Mouse (Mus musculus) stomach, postnatal 0 days (tissue): Measurements from ENCODE around the gene Calr. TPM values are rescaled to one million over a fixed set of nuclear protein-coding genes. Genes with fewer than 3 reads are reported as not detected.

ENCODE experiments used
- ATAC-seq: fragments of 200-750 bp; cut with Nextera tagmentation; 2 replicates; pipeline ENCODE4 v1.8.0; 2017; ENCODE audit not compliant: low FRiP score, low TSS enrichment
- DNase-seq: peaks from one replicate; pipeline ENCODE4 v3.0.0-alpha.2; 2016; ENCODE audit warnings: low spot score
- H3K27ac ChIP-seq: fragments of 300-500 bp; sonication (generic); replicated peaks from 2 replicates; pipeline ENCODE4 v1.5.1; 2014; ENCODE audit warnings: mild to moderate bottlenecking, control low read depth
- H3K27me3 ChIP-seq: fragments of 300-500 bp; sonication (generic); 2 replicates; pipeline ENCODE4 v1.6.1; 2014; ENCODE audit warnings: low read length; ENCODE audit not compliant: control insufficient read depth, insufficient read depth
- H3K36me3 ChIP-seq: fragments of 300-500 bp; sonication (generic); 2 replicates; pipeline ENCODE4 v1.6.1; 2014; ENCODE audit warnings: low read length, mixed read lengths; ENCODE audit not compliant: control insufficient read depth, insufficient read depth
- H3K4me1 ChIP-seq: fragments of 300-500 bp; sonication (generic); replicated peaks from 2 replicates; pipeline ENCODE4 v1.6.1; 2014; ENCODE audit warnings: antibody characterized with exemption; ENCODE audit not compliant: control insufficient read depth, insufficient read depth
- H3K4me2 ChIP-seq: fragments of 300-500 bp; sonication (generic); replicated peaks from 2 replicates; pipeline ENCODE4 v1.6.1; 2014; ENCODE audit warnings: low read depth, mild to moderate bottlenecking, control low read depth, moderate library complexity
- H3K4me3 ChIP-seq: fragments of 300-500 bp; sonication (generic); 2 replicates; pipeline ENCODE4 v1.5.1; 2014; ENCODE audit warnings: low read depth, low read length, control low read depth
- H3K9ac ChIP-seq: fragments of 300-500 bp; sonication (generic); 2 replicates; pipeline ENCODE4 v1.6.1; 2014; ENCODE audit warnings: mild to moderate bottlenecking, low read length, control low read depth, mixed read lengths
- H3K9me3 ChIP-seq: fragments of 300-500 bp; sonication (generic); 2 replicates; pipeline ENCODE4 v1.6.1; 2016; ENCODE audit warnings: low read length; ENCODE audit not compliant: control insufficient read depth
- CTCF ChIP-seq: IDR thresholded peaks from 2 replicates; pipeline ENCODE4 v1.5.1; 2016; ENCODE audit warnings: antibody characterized with exemption, low read depth, mild to moderate bottlenecking, moderate library complexity
- EP300 ChIP-seq: optimal IDR thresholded peaks from 2 replicates; pipeline ENCODE3; 2016; ENCODE audit warnings: antibody characterized with exemption
- WGBS: fragments of 180-500 bp; shearing (Covaris S2); extraction: QIAGEN DNeasy Blood & Tissue Kit; methylation state at CpG from one replicate; pipeline ENCODE4 v1.1.7; 2014; 5-methylcytosine and 5-hydroxymethylcytosine counted together
- polyA plus RNA-seq: library from polyadenylated mRNA; unstranded; fragments of >200 nt; fragmentation: Nextera tagmentation; extraction: Ambion mirVana; gene quantifications from 2 replicates; pipeline ENCODE4 v1.2.1, GENCODE M21; 2015

Calr gene
- polyA plus RNA-seq, 1 experiment from 2014 or later, result 537 TPM

- H3K27me3 ChIP-seq, result no peaks in the 10 kb centered on the region
- 41% methylated on average over 10 of the region's 10 CpGs for WGBS
- H3K36me3 ChIP-seq, result peaks cover 22% of the 10 kb centered on the region
- ATAC-seq (no peak), DNase-seq (peak; percentile 12)
- H3K4me2 ChIP-seq, result no peak overlapping the region
- H3K4me1 ChIP-seq, result no peaks in the 10 kb centered on the region
- TF ChIP-seq CTCF (no peak), EP300 (no peak)
- no peak overlapping the region; the same call in 1 of the 2 replicates for H3K27ac ChIP-seq
- no peaks in the 10 kb centered on the region for H3K9me3 ChIP-seq
- no peak overlapping the region for H3K9ac ChIP-seq
- H3K4me3 ChIP-seq, result no peak overlapping the region
These were observed 11.6 kb downstream of the Calr start for GRCm38 (mm10) chr8:84834866-84835855.

GRCm38 (mm10) chr8:84834002-84834865 lies 12.5 kb downstream of the Calr start:
- ATAC-seq (no peak), DNase-seq (peak; percentile 14)
- Histone ChIP-seq H3K36me3 (peaks cover 22% of the 10 kb centered on the region), H3K4me3 (no peak overlapping the region), H3K27me3 (no peaks in the 10 kb centered on the region), H3K27ac (no peak overlapping the region; the same call in 1 of the 2 replicates), H3K9ac (no peak overlapping the region), H3K4me2 (no peak overlapping the region), H3K9me3 (no peaks in the 10 kb centered on the region), H3K4me1 (no peaks in the 10 kb centered on the region)
- TF ChIP-seq EP300 (no peak), CTCF (no peak)
- WGBS, result 80% methylated on average over 19 of the region's 19 CpGs

DNA sequence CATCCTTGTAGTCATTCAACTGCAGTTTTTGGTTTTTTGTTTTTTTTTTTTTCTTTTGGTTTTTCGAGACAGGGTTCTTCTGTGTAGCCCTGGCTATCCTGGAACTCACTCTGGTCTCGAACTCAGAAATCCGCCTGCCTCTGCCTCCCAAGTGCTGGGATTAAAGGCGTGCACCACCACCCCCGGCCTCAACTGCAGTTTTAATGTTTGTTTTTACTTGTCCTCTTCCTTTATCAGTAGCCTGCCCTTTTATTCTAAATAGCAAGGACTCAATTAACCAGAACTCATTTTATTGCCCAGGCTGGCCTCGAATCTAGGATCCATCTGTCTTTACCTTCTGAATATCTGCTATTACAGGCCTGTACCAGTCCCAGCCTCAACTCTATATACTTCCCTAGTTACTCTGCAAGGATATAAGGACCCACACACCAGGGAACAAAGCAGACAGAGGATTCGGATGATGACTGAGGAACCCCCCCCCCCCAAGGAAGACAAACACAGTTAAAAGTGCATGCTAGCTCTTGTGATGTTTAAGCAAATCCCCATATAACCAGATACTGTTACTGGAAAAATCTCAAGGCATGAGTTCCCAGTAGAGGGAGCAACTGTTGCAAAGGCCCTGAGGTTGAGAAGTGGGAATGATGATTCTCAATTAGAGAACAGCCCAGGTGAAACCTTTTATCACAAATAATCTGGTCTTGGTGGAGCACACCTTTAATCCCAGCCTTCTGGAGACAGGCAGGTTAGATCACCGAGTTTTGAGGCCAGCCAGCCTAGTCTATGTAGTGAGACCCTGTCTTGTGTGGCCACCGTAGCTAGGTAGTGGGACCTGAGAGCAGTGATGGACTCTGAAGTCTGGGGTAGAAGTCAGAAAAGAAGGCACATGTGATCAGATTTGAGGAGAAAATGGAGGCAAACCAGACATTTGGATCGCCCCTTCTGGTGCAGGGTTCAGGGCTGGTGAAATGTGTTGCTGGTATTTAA lies 13.7 kb downstream of the Calr start:
- DNase-seq, result peak; percentile 13
- WGBS, result 46% methylated on average over 10 of the region's 10 CpGs

GRCm38 (mm10) chr8:84832034-84832717 lies 14.6 kb downstream of the Calr start:
- H3K9ac ChIP-seq, result peak overlapping the region; percentile 96
- TF ChIP-seq EP300, result no peak
- TF ChIP-seq CTCF, result no peak
- peaks cover 17% of the 10 kb centered on the region for H3K36me3 ChIP-seq
- H3K4me3 ChIP-seq, result peak overlapping the region; percentile 99
- H3K9me3 ChIP-seq, result no peaks in the 10 kb centered on the region
- peak overlapping the region; percentile 95 for H3K27ac ChIP-seq
- peak; percentile 85 for DNase-seq
- under 1% methylated on average over 58 of the region's 59 CpGs for WGBS
- H3K27me3 ChIP-seq, result no peaks in the 10 kb centered on the region
- H3K4me1 ChIP-seq, result no peaks in the 10 kb centered on the region
- H3K4me2 ChIP-seq, result peak overlapping the region; percentile 81
- ATAC-seq, result peak; percentile 73

More for the DNA sequence above, 13.7 kb downstream of the Calr start:
- H3K4me1 ChIP-seq, result no peaks in the 10 kb centered on the region
- no peaks in the 10 kb centered on the region for H3K9me3 ChIP-seq
- H3K27me3 ChIP-seq, result no peaks in the 10 kb centered on the region
- H3K9ac ChIP-seq, result peak overlapping the region; percentile 96
- ATAC-seq, result no peak
- TF ChIP-seq EP300 (no peak), CTCF (peak; percentile 51)
- H3K4me3 ChIP-seq, result peak overlapping the region; percentile 99
- peaks cover 22% of the 10 kb centered on the region for H3K36me3 ChIP-seq
- H3K27ac ChIP-seq, result no peak overlapping the region; the same call in 1 of the 2 replicates
- H3K4me2 ChIP-seq, result peak overlapping the region; percentile 81
